Mouse (Mus musculus): ENCODE measurements at regions not wholly inside any gene's neighbourhood (a gene's known extent, or its start where the extent isn't known, plus 50 kb on each side); places are given as distances from the start of the nearest gene placed in this dataset.

GRCm38 (mm10) chr13:28756915-28757765, 196.4 kb downstream of the Sox4 start:
- no peak for TF ChIP-seq CTCF (IDR thresholded peaks at IDR 0.05; ENCODE audit: low read depth)
- TF ChIP-seq EP300 (IDR thresholded peaks at IDR 0.05; ENCODE audit: low read depth) = no peak
